Mouse (Mus musculus) bone marrow macrophage, adult 2 months (primary cell): Measurements from ENCODE around the gene 1110008P14Rik.

ENCODE experiments used
- CTCF ChIP-seq: IDR thresholded peaks from 2 replicates; pipeline ENCODE4 v1.5.1; 2012; ENCODE audit warnings: low read depth, mild to moderate bottlenecking, low read length, moderate library complexity
- POLR2A ChIP-seq: IDR thresholded peaks from 2 replicates; pipeline ENCODE4 v1.6.1; 2012; ENCODE audit warnings: mild to moderate bottlenecking, low read depth, low read length, borderline replicate concordance

- TF ChIP-seq POLR2A (no peak), CTCF (no peak)
These were observed 43.8 kb upstream of the 1110008P14Rik start for GRCm38 (mm10) chr2:32425568-32425967.
